Comparison of ENCODE assay signal across 27 mouse cellular contexts in the genomic region with DNA sequence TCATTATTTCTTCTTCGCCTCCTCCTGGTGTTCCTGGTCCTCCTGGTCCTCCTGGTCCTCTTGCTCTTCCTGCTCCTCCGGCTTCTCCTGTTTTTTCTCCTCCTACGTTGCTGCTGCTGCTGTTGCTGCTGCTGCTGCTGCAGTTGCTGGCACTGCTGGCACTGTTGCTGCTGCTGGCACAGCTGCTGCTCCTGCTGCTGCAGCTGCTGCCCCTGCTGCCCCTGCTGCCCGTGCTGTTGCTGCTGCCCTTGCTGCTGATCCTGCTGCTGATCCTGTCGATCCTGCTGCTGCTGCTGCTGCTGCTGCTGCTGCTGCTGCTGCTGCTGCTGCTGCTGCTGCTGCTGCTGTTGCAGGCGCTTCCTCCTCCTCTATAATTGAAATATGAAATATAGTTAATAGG.
"Had no signal": no experiment of that assay in that cellular context is flagged by ENCODE, and none has a peak within 500 bp of the region (broad histone marks: within the 10 kb centered on the region; RNA-seq: fewer than 3 reads in every experiment).

No protein-coding gene starts in this region.

- H3K9me3 ChIP-seq: heart, embryonic 15.5 days; hindbrain, embryonic 12.5 days; hindbrain, embryonic 15.5 days; kidney, embryonic 15.5 days; limb, embryonic 13.5 days; limb, embryonic 15.5 days; liver, embryonic 12.5 days had no signal

- H3K36me3 ChIP-seq: heart, embryonic 13.5 days; heart, embryonic 15.5 days; hindbrain, embryonic 10.5 days; hindbrain, embryonic 12.5 days; hindbrain, embryonic 15.5 days; kidney, embryonic 15.5 days; limb, embryonic 13.5 days; limb, embryonic 15.5 days; liver, embryonic 12.5 days had no signal

- DNase-seq: gastrocnemius, adult 2 months; gastrocnemius, postnatal 10 days; gastrocnemius, postnatal 25 days; heart, adult 2 months; heart, postnatal 4 days; kidney, adult 11 months; kidney, adult 2 months; kidney, adult 9 months; kidney, postnatal 14 days; kidney, postnatal 36 days; layer of hippocampus, adult 9-11 months; layer of hippocampus, postnatal 36 days; left cerebral cortex, postnatal 4 days had no signal

- H3K4me1 ChIP-seq: heart, embryonic 13.5 days; heart, embryonic 15.5 days; hindbrain, embryonic 10.5 days; hindbrain, embryonic 12.5 days; hindbrain, embryonic 15.5 days; kidney, embryonic 15.5 days; limb, embryonic 13.5 days; limb, embryonic 15.5 days; liver, embryonic 12.5 days had no signal

- ATAC-seq: hindbrain, postnatal 0 days; intestine, embryonic 16.5 days; liver, embryonic 12.5 days had no signal

- H3K27me3 ChIP-seq: heart, embryonic 13.5 days; heart, embryonic 15.5 days; hindbrain, embryonic 12.5 days; hindbrain, embryonic 15.5 days; kidney, embryonic 15.5 days; limb, embryonic 13.5 days; limb, embryonic 15.5 days; liver, embryonic 12.5 days had no signal

- H3K27ac ChIP-seq: gastrocnemius, adult 2 months; heart, adult 2 months; heart, embryonic 13.5 days; heart, embryonic 15.5 days; hindbrain, embryonic 10.5 days; hindbrain, embryonic 12.5 days; hindbrain, embryonic 15.5 days; hindbrain, postnatal 0 days; kidney, embryonic 15.5 days; kidney, postnatal 0 days; limb, embryonic 13.5 days; limb, embryonic 15.5 days; liver, embryonic 12.5 days; liver, embryonic 14.5 days had no signal

- H3K4me3 ChIP-seq: gastrocnemius, adult 2 months; heart, adult 2 months; heart, embryonic 13.5 days; heart, embryonic 15.5 days; hindbrain, embryonic 10.5 days; hindbrain, embryonic 12.5 days; hindbrain, embryonic 15.5 days; kidney, embryonic 15.5 days; limb, embryonic 13.5 days; limb, embryonic 15.5 days; liver, embryonic 12.5 days had no signal

- H3K9ac ChIP-seq: heart, embryonic 13.5 days; heart, embryonic 15.5 days; hindbrain, embryonic 12.5 days; hindbrain, embryonic 15.5 days; kidney, embryonic 15.5 days; limb, embryonic 13.5 days; limb, embryonic 15.5 days; liver, embryonic 12.5 days; liver, embryonic 14.5 days had no signal

- H3K4me2 ChIP-seq: heart, embryonic 11.5 days; heart, embryonic 13.5 days; heart, embryonic 15.5 days; hindbrain, embryonic 12.5 days; hindbrain, embryonic 15.5 days; kidney, embryonic 15.5 days; limb, embryonic 13.5 days; limb, embryonic 15.5 days; liver, embryonic 12.5 days had no signal
